23 mouse cellular contexts compared by ENCODE assay signal in the genomic region with DNA sequence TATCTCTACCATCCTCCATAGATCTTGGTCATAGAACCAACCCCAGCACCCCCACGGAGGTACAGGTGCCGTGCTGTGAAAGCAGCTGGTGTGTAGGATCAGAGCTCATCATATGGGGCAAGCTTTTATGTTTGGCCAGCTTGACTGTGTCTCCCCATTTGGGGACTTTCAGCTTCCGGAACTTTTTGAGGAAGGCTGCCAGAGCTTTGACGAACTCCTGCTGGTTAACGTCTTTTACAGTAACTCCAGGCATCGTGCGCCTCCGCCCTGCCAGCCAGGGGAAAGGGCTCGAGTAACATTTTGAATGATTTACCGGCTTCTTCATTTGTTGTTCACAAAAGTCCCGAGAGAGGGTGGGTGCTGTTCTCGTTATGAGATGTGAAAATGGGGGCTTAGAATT.
DNase-seq lines count a peak whose midpoint lies in the region; ATAC-seq and TF ChIP-seq lines count a peak whose summit lies in the region.
"Had no signal": no experiment of that assay in that cellular context is flagged by ENCODE, and none has a peak within 500 bp of the region (broad histone marks: within the 10 kb centered on the region; RNA-seq: fewer than 3 reads in every experiment).

No protein-coding gene starts in this region.

- no peak for TF ChIP-seq CTCF in lung, embryonic 14.5 days (IDR thresholded peaks at IDR 0.05; ENCODE audit: low read depth)
- no peak for TF ChIP-seq CTCF in lung, adult 2 months (IDR thresholded peaks at IDR 0.05; ENCODE audit: insufficient read depth, low read length)

- no peaks in the 10 kb centered on the region for H3K36me3 ChIP-seq in heart, embryonic 12.5 days
- H3K36me3 ChIP-seq in kidney, embryonic 16.5 days (ENCODE audit: insufficient read depth, low read length) = no peaks in the 10 kb centered on the region
- H3K36me3 ChIP-seq in kidney, embryonic 15.5 days = 0 out of 2 replicates have a peak, but pooled peaks cover 2% of the 10 kb centered on the region
- no peaks in the 10 kb centered on the region for H3K36me3 ChIP-seq in lung, embryonic 14.5 days (ENCODE audit: insufficient read depth)
- H3K36me3 ChIP-seq: embryonic facial prominence, embryonic 12.5 days; heart, embryonic 15.5 days; limb, embryonic 13.5 days; liver, embryonic 12.5 days; midbrain, embryonic 13.5 days; stomach, embryonic 15.5 days had no signal

- H3K9ac ChIP-seq in heart, embryonic 12.5 days = no peak overlapping the region
- no peak overlapping the region for H3K9ac ChIP-seq in kidney, embryonic 16.5 days (replicated peaks; ENCODE audit: low read length)
- H3K9ac ChIP-seq in kidney, embryonic 15.5 days = no peak overlapping the region
- no peak overlapping the region for H3K9ac ChIP-seq in lung, embryonic 14.5 days
- H3K9ac ChIP-seq: embryonic facial prominence, embryonic 12.5 days; forebrain, postnatal 0 days; heart, embryonic 15.5 days; limb, embryonic 13.5 days; liver, embryonic 12.5 days; midbrain, embryonic 13.5 days; stomach, embryonic 15.5 days had no signal

- H3K9me3 ChIP-seq in heart, embryonic 12.5 days (replicated peaks) = no peaks in the 10 kb centered on the region
- H3K9me3 ChIP-seq in kidney, embryonic 16.5 days (ENCODE audit: low read length) = no peaks in the 10 kb centered on the region
- no peaks in the 10 kb centered on the region for H3K9me3 ChIP-seq in kidney, embryonic 15.5 days (replicated peaks)
- no peaks in the 10 kb centered on the region for H3K9me3 ChIP-seq in lung, embryonic 14.5 days (ENCODE audit: low read depth, low read length)
- H3K9me3 ChIP-seq: embryonic facial prominence, embryonic 12.5 days; G1E; heart, embryonic 15.5 days; limb, embryonic 13.5 days; liver, embryonic 12.5 days; midbrain, embryonic 13.5 days; stomach, embryonic 15.5 days had no signal

- peak; percentile 71 for DNase-seq in heart, adult 11 months
- peak; percentile 61 for DNase-seq in lung, embryonic 14.5 days
- no peak for DNase-seq in lung, adult 2 months
- peak; percentile 27 for DNase-seq in brain, adult 2 months (ENCODE audit: low read depth, low spot score)
- DNase-seq: adrenal gland, adult 8-10 months; forebrain, postnatal 0 days; gastrocnemius, postnatal 14 days; heart, adult 18-20 months; layer of hippocampus, postnatal 36 days; lung, adult 18-20 months; thymus, postnatal 25 days had no signal

- no peak overlapping the region for H3K4me3 ChIP-seq in heart, embryonic 12.5 days
- no peak overlapping the region for H3K4me3 ChIP-seq in kidney, embryonic 16.5 days (ENCODE audit: low read length)
- H3K4me3 ChIP-seq in kidney, embryonic 15.5 days (replicated peaks) = no peak overlapping the region
- H3K4me3 ChIP-seq in lung, embryonic 14.5 days (ENCODE audit: low read depth, low read length) = no peak overlapping the region
- H3K4me3 ChIP-seq in lung, adult 2 months (replicated peaks; ENCODE audit: extremely low read depth, low read depth, low read length) = no peak overlapping the region
- H3K4me3 ChIP-seq: embryonic facial prominence, embryonic 12.5 days; heart, embryonic 15.5 days; limb, embryonic 13.5 days; liver, embryonic 12.5 days; midbrain, embryonic 13.5 days; stomach, embryonic 15.5 days had no signal

- no peak overlapping the region for H3K27ac ChIP-seq in heart, embryonic 12.5 days (ENCODE audit: poor library complexity, severe bottlenecking)
- H3K27ac ChIP-seq in kidney, embryonic 16.5 days (ENCODE audit: low read length) = no peak overlapping the region
- H3K27ac ChIP-seq in kidney, embryonic 15.5 days = no peak overlapping the region
- no peak overlapping the region for H3K27ac ChIP-seq in lung, embryonic 14.5 days (ENCODE audit: low read depth)
- H3K27ac ChIP-seq: embryonic facial prominence, embryonic 12.5 days; heart, embryonic 15.5 days; hindbrain, postnatal 0 days; limb, embryonic 13.5 days; liver, embryonic 12.5 days; midbrain, embryonic 13.5 days; stomach, embryonic 15.5 days had no signal

- ATAC-seq in heart, embryonic 12.5 days (ENCODE audit: insufficient number of reproducible peaks, low FRiP score) = no peak
- ATAC-seq in kidney, embryonic 16.5 days (ENCODE audit: low FRiP score, low TSS enrichment) = 0 out of 2 replicates have a peak, but pooled peaks have one; percentile 55
- ATAC-seq in kidney, embryonic 15.5 days (replicated peaks; ENCODE audit: low FRiP score) = no peak
- no peak for ATAC-seq in lung, embryonic 14.5 days (ENCODE audit: insufficient read depth)
- ATAC-seq: forebrain, postnatal 0 days; hindbrain, postnatal 0 days; liver, embryonic 12.5 days; midbrain, embryonic 13.5 days; Patski had no signal

- H3K4me1 ChIP-seq in heart, embryonic 12.5 days (replicated peaks) = peaks cover 13% of the 10 kb centered on the region
- 0 out of 2 replicates have a peak, but pooled peaks cover 5% of the 10 kb centered on the region for H3K4me1 ChIP-seq in kidney, embryonic 16.5 days (ENCODE audit: insufficient read depth, low read length)
- H3K4me1 ChIP-seq in kidney, embryonic 15.5 days = peaks cover 18% of the 10 kb centered on the region
- H3K4me1 ChIP-seq in lung, embryonic 14.5 days (ENCODE audit: insufficient read depth) = no peaks in the 10 kb centered on the region
- H3K4me1 ChIP-seq in lung, adult 2 months (ENCODE audit: control insufficient read depth, insufficient read depth, low read length) = no peaks in the 10 kb centered on the region
- H3K4me1 ChIP-seq: liver, embryonic 12.5 days; stomach, embryonic 15.5 days had no signal

- 80% methylated on average over 12 of the region's 12 CpGs for WGBS in heart, embryonic 12.5 days
- WGBS in kidney, embryonic 16.5 days = 57% methylated on average over 12 of the region's 12 CpGs
- 60% methylated on average over 12 of the region's 12 CpGs for WGBS in kidney, embryonic 15.5 days
- WGBS in lung, embryonic 14.5 days = 72% methylated on average over 12 of the region's 12 CpGs
- WGBS in lung, adult 2 months = 80% methylated on average over 12 of the region's 12 CpGs

- H3K27me3 ChIP-seq in heart, embryonic 12.5 days (replicated peaks) = no peaks in the 10 kb centered on the region
- H3K27me3 ChIP-seq in kidney, embryonic 16.5 days (ENCODE audit: insufficient read depth, low read length) = no peaks in the 10 kb centered on the region
- H3K27me3 ChIP-seq in kidney, embryonic 15.5 days = no peaks in the 10 kb centered on the region
- no peaks in the 10 kb centered on the region for H3K27me3 ChIP-seq in lung, embryonic 14.5 days (ENCODE audit: insufficient read depth, low read length)
- H3K27me3 ChIP-seq: embryonic facial prominence, embryonic 12.5 days; heart, embryonic 15.5 days; limb, embryonic 13.5 days; liver, embryonic 12.5 days; midbrain, embryonic 13.5 days; Patski; stomach, embryonic 15.5 days had no signal

- no peak overlapping the region for H3K4me2 ChIP-seq in heart, embryonic 12.5 days
- H3K4me2 ChIP-seq in kidney, embryonic 16.5 days (replicated peaks; ENCODE audit: low read depth, low read length) = no peak overlapping the region
- no peak overlapping the region for H3K4me2 ChIP-seq in kidney, embryonic 15.5 days
- H3K4me2 ChIP-seq in lung, embryonic 14.5 days = no peak overlapping the region
- H3K4me2 ChIP-seq: embryonic facial prominence, embryonic 12.5 days; heart, embryonic 15.5 days; limb, embryonic 13.5 days; liver, embryonic 12.5 days; midbrain, embryonic 13.5 days; stomach, embryonic 15.5 days had no signal

- no peak for TF ChIP-seq POLR2A in lung, adult 2 months (IDR thresholded peaks at IDR 0.05; ENCODE audit: borderline replicate concordance, extremely low read depth, low read depth, low read length)
